In genomic region chr12:72408111-72408891, GRCm38 (mm10) we compare ENCODE assay signal across 8 mouse cellular contexts. TPM values are rescaled to one million over a fixed set of nuclear protein-coding genes. Genes with fewer than 3 reads are reported as not detected.
A peak's percentile ranks its signal among the peaks of the same experiment; 100 is the strongest.
DNase-seq lines count a peak whose midpoint lies in the region; ATAC-seq lines count a peak whose summit lies in the region.

No protein-coding gene starts in this region.

- peak overlapping the region; percentile 95 for H3K4me2 ChIP-seq in intestine, embryonic 15.5 days (replicated peaks)

- peak overlapping the region; percentile 45 for H3K9ac ChIP-seq in intestine, embryonic 15.5 days

- DNase-seq in brain, adult 2 months (ENCODE audit: low read depth, low spot score) = peak; percentile 89
- DNase-seq in embryo, embryonic 11 days = peak; percentile 81
- peak; percentile 41 to 42 for DNase-seq in gastrocnemius, postnatal 4 days (ENCODE audit: low spot score in 2 of 2)
- peak; percentile 72 for DNase-seq in left cerebral cortex, postnatal 4 days
- peak; percentile 83 for DNase-seq in right cerebral cortex, postnatal 25 days
- no peak for DNase-seq in spleen, postnatal 36 days (ENCODE audit: low spot score in 2 of 2)

- under 1% methylated on average over 63 of the region's 63 CpGs for WGBS in intestine, embryonic 15.5 days

- H3K4me3 ChIP-seq in intestine, embryonic 15.5 days (replicated peaks) = peak overlapping the region; percentile 54

- H3K36me3 ChIP-seq in intestine, embryonic 15.5 days = no peaks in the 10 kb centered on the region

- no peak overlapping the region for H3K27ac ChIP-seq in intestine, embryonic 15.5 days

- peaks cover 25% of the 10 kb centered on the region for H3K27me3 ChIP-seq in intestine, embryonic 15.5 days (replicated peaks)

- intact Hi-C loops in left cerebral cortex, postnatal 4 days (cut with DNase I) = loop anchor here (5.0 kb wide), 1 partner anchor 171 kb away; no protein-coding TSS in a partner anchor

- H3K4me1 ChIP-seq in intestine, embryonic 15.5 days (replicated peaks) = peaks cover 12% of the 10 kb centered on the region

- ATAC-seq in intestine, embryonic 15.5 days = peak; percentile 71
- peak; percentile 58 for ATAC-seq in megakaryocyte progenitor cell, adult 5-6 weeks (replicated peaks; ENCODE audit: poor library complexity)

- no peaks in the 10 kb centered on the region for H3K9me3 ChIP-seq in intestine, embryonic 15.5 days

RNA-seq across cellular contexts. Expression of gene Rtn1, which starts 0.6 kb away (rescaled TPM):
- 1 to 10 TPM; 4.0 to 4.8 TPM for total RNA-seq in gastrocnemius, postnatal 4 days (2021)
- polyA plus RNA-seq in intestine, embryonic 15.5 days (2015; fragmentation: Nextera tagmentation; extraction: Ambion mirVana) = 72.9 and 74.5 TPM in 2 replicates
- total RNA-seq in left cerebral cortex, postnatal 4 days (2021) = 1,000 to 10,000 TPM; 1,597 to 1,728 TPM
- total RNA-seq in megakaryocyte progenitor cell, adult 5-6 weeks (2015) = 0.02 TPM in 1 of 2 replicates, not detected in the other
- total RNA-seq in megakaryocyte progenitor cell, adult 5-6 weeks (2017) = 0.07 TPM in 1 of 2 replicates, not detected in the other

RNA-seq across cellular contexts. Expression of gene Lrrc9, which starts 33.4 kb away (rescaled TPM):
- under 1 TPM; 0.15 to 0.34 TPM for total RNA-seq in gastrocnemius, postnatal 4 days (2021)
- polyA plus RNA-seq in intestine, embryonic 15.5 days (2015; fragmentation: Nextera tagmentation; extraction: Ambion mirVana) = 0.21 and 0.33 TPM in 2 replicates
- 1 to 10 TPM; 5.4 to 5.7 TPM for total RNA-seq in left cerebral cortex, postnatal 4 days (2021)
- 0.56 and 2.7 TPM in 2 replicates for total RNA-seq in megakaryocyte progenitor cell, adult 5-6 weeks (2015)
- 0.42 and 1.1 TPM in 2 replicates for total RNA-seq in megakaryocyte progenitor cell, adult 5-6 weeks (2017)

Comparison
In these comparisons a context has a peak if more than half of its experiments do, and no peak if none do; other contexts are left out.
1. DNase-seq: peak in brain, adult 2 months (single experiment), embryo, embryonic 11 days (single experiment), gastrocnemius, postnatal 4 days (2 of 2), left cerebral cortex, postnatal 4 days (single experiment) and right cerebral cortex, postnatal 25 days (single experiment); none in spleen, postnatal 36 days (0 of 2).
2. RNA of gene Rtn1, which starts 0.6 kb away (total RNA-seq): 1,597 to 1,728 TPM in left cerebral cortex, postnatal 4 days; 4.0 to 4.8 TPM in gastrocnemius, postnatal 4 days and 0.02 to 0.07 TPM in megakaryocyte progenitor cell, adult 5-6 weeks; every median in the first group is over 100 times any median in the second.